Mouse (Mus musculus): ENCODE data around the gene Grap.
"Not testable (repeated sequence)": the region's sequence is repeated elsewhere in the genome, so short reads cannot be mapped to it uniquely, and the experiment has no call there.

Gene Grap

GRCm38 (mm10) chr11:61652686-61653447, at the start of gene Grap:
Gene Grap, plus strand, starts transcription at chr11:61653265.
- no peak for DNase-seq (ENCODE audit: extremely low spot score, low spot score)

- DNase-seq (ENCODE audit: extremely low spot score, low spot score) = no peak
Observed at GRCm38 (mm10) chr11:61608072-61608471, 45.0 kb upstream of the Grap start.

- no peak for DNase-seq (ENCODE audit: extremely low spot score, low spot score)
Observed at GRCm38 (mm10) chr11:61611197-61611596, 41.9 kb upstream of the Grap start.

- no peak for DNase-seq (ENCODE audit: extremely low spot score, low spot score)
Observed at GRCm38 (mm10) chr11:61612116-61612635, 40.9 kb upstream of the Grap start.

- DNase-seq (ENCODE audit: extremely low spot score, low spot score) = no peak
Observed at GRCm38 (mm10) chr11:61614401-61614800, 38.7 kb upstream of the Grap start.

GRCm38 (mm10) chr11:61615686-61616522, 37.2 kb upstream of the Grap start:
- DNase-seq (ENCODE audit: extremely low spot score, low spot score) = peak; percentile 53

GRCm38 (mm10) chr11:61616523-61617292, 36.4 kb upstream of the Grap start:
- DNase-seq (ENCODE audit: extremely low spot score, low spot score) = no peak

GRCm38 (mm10) chr11:61617293-61617975, 35.6 kb upstream of the Grap start:
- DNase-seq (ENCODE audit: extremely low spot score, low spot score) = no peak

GRCm38 (mm10) chr11:61618131-61618530, 34.9 kb upstream of the Grap start:
- DNase-seq (ENCODE audit: extremely low spot score, low spot score) = no peak

GRCm38 (mm10) chr11:61618571-61618970, 34.5 kb upstream of the Grap start:
- no peak for DNase-seq (ENCODE audit: extremely low spot score, low spot score)

- DNase-seq (ENCODE audit: extremely low spot score, low spot score) = no peak
Observed at GRCm38 (mm10) chr11:61619356-61619755, 33.7 kb upstream of the Grap start.

GRCm38 (mm10) chr11:61619791-61620241, 33.2 kb upstream of the Grap start:
- peak; percentile 77 for DNase-seq (ENCODE audit: extremely low spot score, low spot score)

- peak; percentile 79 for DNase-seq (ENCODE audit: extremely low spot score, low spot score)
Observed at GRCm38 (mm10) chr11:61620254-61620670, 32.8 kb upstream of the Grap start.

- DNase-seq (ENCODE audit: extremely low spot score, low spot score) = no peak
Observed at GRCm38 (mm10) chr11:61620762-61621161, 32.3 kb upstream of the Grap start.

- DNase-seq (ENCODE audit: extremely low spot score, low spot score) = no peak
Observed at GRCm38 (mm10) chr11:61625136-61625535, 27.9 kb upstream of the Grap start.

GRCm38 (mm10) chr11:61626509-61626908, 26.6 kb upstream of the Grap start:
- no peak for DNase-seq (ENCODE audit: extremely low spot score, low spot score)

- no peak for DNase-seq (ENCODE audit: extremely low spot score, low spot score)
Observed at GRCm38 (mm10) chr11:61629621-61630020, 23.4 kb upstream of the Grap start.

- DNase-seq (ENCODE audit: extremely low spot score, low spot score) = not testable (repeated sequence)
Observed at GRCm38 (mm10) chr11:61636309-61636708, 16.8 kb upstream of the Grap start.

GRCm38 (mm10) chr11:61637413-61637812, 15.7 kb upstream of the Grap start:
- no peak for DNase-seq (ENCODE audit: extremely low spot score, low spot score)

- DNase-seq (ENCODE audit: extremely low spot score, low spot score) = no peak
Observed at GRCm38 (mm10) chr11:61637856-61638255, 15.2 kb upstream of the Grap start.

Data from neural tube, embryonic 10.5 days (tissue).